Comparison of ENCODE assay signal across 8 mouse cellular contexts in genomic region chr14:121579055-121579454, GRCm38 (mm10).
DNase-seq lines count a peak whose midpoint lies in the region; ATAC-seq and TF ChIP-seq lines count a peak whose summit lies in the region.

No protein-coding gene starts in this region.

- 53% methylated on average over 3 of the region's 3 CpGs for WGBS in spleen, adult 2 months
- 41% methylated on average over 3 of the region's 3 CpGs for WGBS in hindbrain, embryonic 10.5 days
- 38% methylated on average over 3 of the region's 3 CpGs for WGBS in limb, embryonic 12.5 days
- 41% methylated on average over 3 of the region's 3 CpGs for WGBS in neural tube, embryonic 13.5 days

- H3K4me1 ChIP-seq in spleen, adult 2 months (ENCODE audit: control insufficient read depth, insufficient read depth, insufficient read length) = no peaks in the 10 kb centered on the region
- 0 out of 2 replicates have a peak, but pooled peaks cover 5% of the 10 kb centered on the region for H3K4me1 ChIP-seq in hindbrain, embryonic 10.5 days (replicated peaks)
- H3K4me1 ChIP-seq in limb, embryonic 12.5 days (replicated peaks) = no peaks in the 10 kb centered on the region
- H3K4me1 ChIP-seq in neural tube, embryonic 13.5 days (replicated peaks) = no peaks in the 10 kb centered on the region

- TF ChIP-seq POLR2A in spleen, adult 2 months (IDR thresholded peaks at IDR 0.05; ENCODE audit: low read depth, low read length) = no peak

- H3K36me3 ChIP-seq in spleen, adult 2 months (ENCODE audit: control insufficient read depth, insufficient read depth, low read length) = no peaks in the 10 kb centered on the region
- no peaks in the 10 kb centered on the region for H3K36me3 ChIP-seq in hindbrain, embryonic 10.5 days
- H3K36me3 ChIP-seq in limb, embryonic 12.5 days = 0 out of 2 replicates have a peak, but pooled peaks cover 9% of the 10 kb centered on the region
- H3K36me3 ChIP-seq in neural tube, embryonic 13.5 days = 0 out of 2 replicates have a peak, but pooled peaks cover 11% of the 10 kb centered on the region

- TF ChIP-seq CTCF in spleen, adult 2 months (IDR thresholded peaks at IDR 0.05; ENCODE audit: extremely low read depth, insufficient read depth, insufficient read length, insufficient replicate concordance) = peak; percentile 43; the same call in 1 of the 2 replicates

- H3K4me2 ChIP-seq in limb, embryonic 12.5 days = no peak overlapping the region
- no peak overlapping the region for H3K4me2 ChIP-seq in neural tube, embryonic 13.5 days

- H3K27me3 ChIP-seq in spleen, adult 2 months (ENCODE audit: control insufficient read depth, insufficient read depth, low read length) = no peaks in the 10 kb centered on the region
- no peaks in the 10 kb centered on the region; the same call in 1 of the 2 replicates for H3K27me3 ChIP-seq in hindbrain, embryonic 10.5 days (ENCODE audit: insufficient read depth, poor library complexity, severe bottlenecking)
- no peaks in the 10 kb centered on the region for H3K27me3 ChIP-seq in limb, embryonic 12.5 days
- no peaks in the 10 kb centered on the region for H3K27me3 ChIP-seq in neural tube, embryonic 13.5 days

- no peak overlapping the region for H3K4me3 ChIP-seq in spleen, adult 2 months (ENCODE audit: extremely low read depth, insufficient read depth, insufficient read length)
- H3K4me3 ChIP-seq in hindbrain, embryonic 10.5 days = no peak overlapping the region
- H3K4me3 ChIP-seq in limb, embryonic 12.5 days (replicated peaks) = no peak overlapping the region
- H3K4me3 ChIP-seq in neural tube, embryonic 13.5 days = no peak overlapping the region

- H3K9me3 ChIP-seq in hindbrain, embryonic 10.5 days = no peaks in the 10 kb centered on the region
- no peaks in the 10 kb centered on the region for H3K9me3 ChIP-seq in limb, embryonic 12.5 days
- no peaks in the 10 kb centered on the region for H3K9me3 ChIP-seq in neural tube, embryonic 13.5 days

- peak; percentile 45 for DNase-seq in cerebellum, adult 8-10 months
- DNase-seq in cerebellum, adult 9-11 months = no peak
- DNase-seq in spleen, adult 2 months (ENCODE audit: low read depth in 1 of 2, low spot score in 2 of 2) = peak in 1 of 2 experiments; percentile 46
- DNase-seq in spleen, adult 12 weeks (ENCODE audit: low spot score) = no peak
- DNase-seq in c-Kit-positive CD71-positive TER-119-positive erythroid progenitor cells, embryonic 14.5 days (ENCODE audit: low spot score) = peak; percentile 14
- DNase-seq in hindbrain, embryonic 10.5 days (ENCODE audit: low spot score) = peak; percentile 69

- H3K27ac ChIP-seq in spleen, adult 2 months (ENCODE audit: insufficient read depth, low read length) = no peak overlapping the region
- H3K27ac ChIP-seq in hindbrain, embryonic 10.5 days = no peak overlapping the region
- no peak overlapping the region for H3K27ac ChIP-seq in limb, embryonic 12.5 days
- no peak overlapping the region for H3K27ac ChIP-seq in neural tube, embryonic 13.5 days (replicated peaks)

- peak; percentile 29; the same call in 1 of the 2 replicates for ATAC-seq in limb, embryonic 12.5 days (ENCODE audit: insufficient number of reproducible peaks, insufficient read depth, low FRiP score, low TSS enrichment, low read depth)
- ATAC-seq in neural tube, embryonic 13.5 days (ENCODE audit: low read depth) = peak; percentile 27; the same call in 1 of the 2 replicates

- no peak overlapping the region for H3K9ac ChIP-seq in limb, embryonic 12.5 days (replicated peaks)
- no peak overlapping the region for H3K9ac ChIP-seq in neural tube, embryonic 13.5 days

Comparison
In these comparisons a context has a peak if more than half of its experiments do, and no peak if none do; other contexts are left out.
1. DNase-seq: peak in cerebellum, adult 8-10 months (single experiment), c-Kit-positive CD71-positive TER-119-positive erythroid progenitor cells, embryonic 14.5 days (single experiment) and hindbrain, embryonic 10.5 days (single experiment); none in cerebellum, adult 9-11 months (single experiment) and spleen, adult 12 weeks (single experiment).